Mouse (Mus musculus): Measurements from ENCODE around the gene Spata31d1c. TPM values are rescaled to one million over a fixed set of nuclear protein-coding genes. Genes with fewer than 3 reads are reported as not detected.

The Spata31d1c gene
- polyA plus RNA-seq, 1 experiment from 2014 or later: not detected

Other genes with a start within 250 kb of the Spata31d1c start
- 4.2 and 4.6 TPM in 2 replicates for gene Cntnap3, start 129.1 kb upstream of the Spata31d1c start, polyA plus RNA-seq (2015; fragmentation: Nextera tagmentation; extraction: Ambion mirVana)
- gene Spata31, start 115.7 kb upstream of the Spata31d1c start, polyA plus RNA-seq (2015; fragmentation: Nextera tagmentation; extraction: Ambion mirVana): not detected in 2 replicates
- not detected in 2 replicates for gene Prss47, start 19.7 kb downstream of the Spata31d1c start, polyA plus RNA-seq (2015; fragmentation: Nextera tagmentation; extraction: Ambion mirVana)
- 33.5 and 40.0 TPM in 2 replicates for gene Mfsd14b, start 79.9 kb downstream of the Spata31d1c start, polyA plus RNA-seq (2015; fragmentation: Nextera tagmentation; extraction: Ambion mirVana)
- not detected in 2 replicates for gene Olfr465-ps1, start 105.0 kb downstream of the Spata31d1c start, polyA plus RNA-seq (2015; fragmentation: Nextera tagmentation; extraction: Ambion mirVana)
- not detected in 2 replicates for gene Olfr466, start 117.2 kb downstream of the Spata31d1c start, polyA plus RNA-seq (2015; fragmentation: Nextera tagmentation; extraction: Ambion mirVana)
- gene Nlrp4f, start 172.9 kb downstream of the Spata31d1c start, polyA plus RNA-seq (2015; fragmentation: Nextera tagmentation; extraction: Ambion mirVana): not detected in 2 replicates
- not detected in 2 replicates for gene Gm10775, start 226.5 kb downstream of the Spata31d1c start, polyA plus RNA-seq (2015; fragmentation: Nextera tagmentation; extraction: Ambion mirVana)
- gene Zfp369, start 245.8 kb downstream of the Spata31d1c start, polyA plus RNA-seq (2015; fragmentation: Nextera tagmentation; extraction: Ambion mirVana): 20.5 and 21.2 TPM in 2 replicates

Data from forebrain, embryonic 16.5 days (tissue).